Mouse (Mus musculus) heart, embryonic 14.5 days (tissue): ENCODE measurements at regions not wholly inside any gene's neighbourhood (a gene's known extent, or its start where the extent isn't known, plus 50 kb on each side); places are given as distances from the start of the nearest gene placed in this dataset.
A peak's percentile ranks its signal among the peaks of the same experiment; 100 is the strongest.

Source experiments
- ATAC-seq: fragments of 200-750 bp; cut with Nextera tagmentation; 2 replicates; pipeline ENCODE4 v1.8.0; 2017; ENCODE audit warnings: low read depth, moderate TSS enrichment; ENCODE audit not compliant: insufficient number of reproducible peaks, insufficient read depth, low FRiP score
- H3K27ac ChIP-seq, 2 experiments: fragments of 200-500 bp in 1 of 2; fragments of 300-500 bp in 1 of 2; sonication (generic) in 1 of 2; replicated peaks in 1 of 2; 2 replicates each; pipeline ENCODE4 v1.5.1; 2012 to 2014; ENCODE audit warnings: low read depth in 2 of 2, low read length in 2 of 2, control low read depth in 1 of 2, mild to moderate bottlenecking in 1 of 2, mixed read lengths in 1 of 2; ENCODE audit not compliant: control insufficient read depth in 1 of 2, insufficient read depth in 1 of 2
- H3K27me3 ChIP-seq: fragments of 300-500 bp; sonication (generic); 2 replicates; pipeline ENCODE4 v1.6.1; 2014; ENCODE audit warnings: mild to moderate bottlenecking, low read length, control low read depth; ENCODE audit not compliant: control insufficient read depth, insufficient read depth
- H3K36me3 ChIP-seq: fragments of 300-500 bp; sonication (generic); 2 replicates; pipeline ENCODE4 v1.6.1; 2014; ENCODE audit warnings: mild to moderate bottlenecking, control low read depth, low read length, mixed read lengths; ENCODE audit not compliant: control insufficient read depth, insufficient read depth
- H3K4me1 ChIP-seq, 2 experiments: fragments of 200-500 bp in 1 of 2; fragments of 300-500 bp in 1 of 2; sonication (generic) in 1 of 2; 2 replicates each; pipeline ENCODE4 v1.6.1; 2012 to 2014; ENCODE audit warnings: low read length in 2 of 2, control low read depth in 1 of 2, mixed read lengths in 1 of 2; ENCODE audit not compliant: control insufficient read depth in 2 of 2, insufficient read depth in 2 of 2
- H3K4me2 ChIP-seq: fragments of 300-500 bp; sonication (generic); 2 replicates; pipeline ENCODE4 v1.6.1; 2014; ENCODE audit warnings: mild to moderate bottlenecking, low read length
- H3K4me3 ChIP-seq, 2 experiments: fragments of 200-500 bp in 1 of 2; fragments of 300-500 bp in 1 of 2; sonication (generic) in 1 of 2; 2 replicates each; pipeline ENCODE4 v1.5.1; 2012 to 2014; ENCODE audit warnings: low read length in 2 of 2, mild to moderate bottlenecking in 2 of 2, control low read depth in 1 of 2, low read depth in 1 of 2, moderate library complexity in 1 of 2; ENCODE audit not compliant: control insufficient read depth in 1 of 2, insufficient read depth in 1 of 2
- H3K9ac ChIP-seq: fragments of 300-500 bp; sonication (generic); 2 replicates; pipeline ENCODE4 v1.6.1; 2014; ENCODE audit warnings: mild to moderate bottlenecking, low read length
- H3K9me3 ChIP-seq: fragments of 300-500 bp; sonication (generic); 2 replicates; pipeline ENCODE4 v1.6.1; 2016; ENCODE audit warnings: low read length, control low read depth; ENCODE audit not compliant: control insufficient read depth
- WGBS: fragments of 180-500 bp; shearing (Covaris S2); extraction: QIAGEN DNeasy Blood & Tissue Kit; methylation state at CpG from one replicate; pipeline ENCODE4 v1.1.7; 2014; 5-methylcytosine and 5-hydroxymethylcytosine counted together

DNA sequence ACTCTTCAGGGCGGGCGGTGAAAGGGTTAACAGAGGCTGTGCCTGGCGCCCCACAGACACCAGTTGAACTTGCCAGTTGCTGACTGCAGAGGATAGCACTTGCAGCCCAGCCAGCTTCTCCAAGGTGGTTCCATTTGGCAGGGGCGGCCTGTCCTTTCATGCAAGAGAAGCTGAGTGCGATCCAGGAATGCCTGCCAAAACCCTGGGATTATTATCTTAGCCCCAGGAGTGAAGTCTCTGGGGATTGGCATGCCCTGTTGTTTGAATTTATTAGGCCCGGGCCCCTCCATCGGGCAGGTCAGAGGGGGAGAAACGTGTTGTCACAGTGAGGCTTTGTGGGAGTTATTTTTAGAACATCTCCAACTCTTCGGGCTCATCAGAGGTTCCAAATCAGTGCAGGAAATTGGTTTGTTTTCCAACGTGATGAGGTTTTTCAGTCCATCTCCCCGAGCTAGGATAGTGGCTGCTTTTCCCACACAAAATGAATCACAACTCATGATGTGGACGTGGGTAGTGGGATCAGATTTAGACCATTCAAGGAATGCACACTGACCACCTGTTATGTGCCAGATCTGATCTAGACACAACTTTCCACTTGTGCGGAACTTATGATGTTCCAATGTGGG, 219.4 kb upstream of the Rpl38 start:
- 11% methylated on average over 13 of the region's 13 CpGs for WGBS
- peak; percentile 40; the same call in 1 of the 2 replicates for ATAC-seq
- Histone ChIP-seq H3K27me3 (no peaks in the 10 kb centered on the region), H3K4me1 (peaks cover 26 to 35% of the 10 kb centered on the region in 2 experiments), H3K4me3 (no peak overlapping the region), H3K27ac (peak overlapping the region; percentile 60 to 64), H3K36me3 (no peaks in the 10 kb centered on the region), H3K9me3 (no peaks in the 10 kb centered on the region), H3K9ac (no peak overlapping the region), H3K4me2 (peak overlapping the region; percentile 31)

GRCm38 (mm10) chr11:114447461-114447847, 220.9 kb upstream of the Rpl38 start:
- ATAC-seq, result no peak
- WGBS, result 83% methylated on average over 5 of the region's 5 CpGs
- 0 out of 4 replicates have a peak overlapping the region, but pooled peaks of 1 of the 2 experiments have one; percentile 17 for H3K27ac ChIP-seq
- no peaks in the 10 kb centered on the region for H3K9me3 ChIP-seq
- H3K4me3 ChIP-seq, result peak overlapping the region in 1 of 2 experiments; percentile 23; a peak in 1 of 4 replicates
- peaks cover 7% of the 10 kb centered on the region; the same call in 1 of the 2 replicates for H3K27me3 ChIP-seq
- H3K4me2 ChIP-seq, result peak overlapping the region; percentile 63
- H3K9ac ChIP-seq, result peak overlapping the region; percentile 52; the same call in 1 of the 2 replicates
- no peaks in the 10 kb centered on the region for H3K36me3 ChIP-seq
- peaks cover 26 to 35% of the 10 kb centered on the region in 2 experiments for H3K4me1 ChIP-seq

DNA sequence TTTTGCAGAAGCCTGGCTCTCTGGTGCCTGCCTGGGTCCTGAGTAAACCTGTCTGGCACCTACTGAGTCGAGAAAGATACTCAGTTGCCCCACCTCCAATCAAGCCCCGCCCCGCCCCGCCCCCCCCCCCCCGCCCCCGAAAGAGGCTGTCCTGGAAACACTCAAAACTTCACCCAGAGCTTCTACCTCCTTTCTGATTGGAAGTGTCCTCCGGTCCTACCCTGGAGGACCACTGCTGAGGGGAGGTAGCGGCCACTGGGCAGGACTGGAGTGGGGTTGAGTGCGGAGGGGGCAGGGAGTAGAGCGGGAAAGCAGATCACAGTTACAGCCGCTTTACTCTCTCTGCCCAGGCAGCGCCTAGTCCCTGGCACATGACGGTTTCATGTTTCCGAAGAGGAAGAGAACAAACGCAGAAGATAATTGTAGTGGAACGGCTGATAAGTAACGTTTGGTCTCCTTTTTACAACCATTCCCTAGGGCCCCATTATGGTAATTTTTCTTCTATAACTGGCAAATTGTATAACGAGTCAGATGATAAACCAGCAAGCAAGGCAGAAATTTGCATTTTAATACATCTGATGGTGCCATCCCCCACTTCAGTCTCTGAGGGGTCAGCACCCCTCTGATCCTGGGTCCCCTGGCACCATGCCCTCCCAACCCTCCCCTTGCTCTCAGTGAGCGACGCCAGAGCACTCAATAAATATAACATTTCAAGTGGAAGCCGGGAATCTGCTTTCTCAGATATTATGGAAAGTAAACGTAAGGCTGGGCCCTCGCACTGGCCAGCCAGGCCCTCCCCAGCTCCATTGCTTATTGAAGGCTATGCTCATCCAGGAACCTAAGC, 221.5 kb upstream of the Rpl38 start:
- H3K9ac ChIP-seq, result peak overlapping the region; percentile 52
- H3K4me1 ChIP-seq, result peaks cover 26 to 35% of the 10 kb centered on the region in 2 experiments
- H3K27me3 ChIP-seq, result peaks cover 7% of the 10 kb centered on the region; the same call in 1 of the 2 replicates
- H3K9me3 ChIP-seq, result no peaks in the 10 kb centered on the region
- peak overlapping the region; percentile 23 to 33 for H3K4me3 ChIP-seq
- peak overlapping the region; percentile 63 for H3K4me2 ChIP-seq
- ATAC-seq, result peak; percentile 44; the same call in 1 of the 2 replicates
- peak overlapping the region; percentile 14 to 31; a peak in 1 of 4 replicates for H3K27ac ChIP-seq
- no peaks in the 10 kb centered on the region for H3K36me3 ChIP-seq
- WGBS, result 3% methylated on average over 18 of the region's 23 CpGs

- Histone ChIP-seq H3K4me2 (peak overlapping the region; percentile 63), H3K36me3 (no peaks in the 10 kb centered on the region), H3K27me3 (peaks cover 7% of the 10 kb centered on the region; the same call in 1 of the 2 replicates), H3K4me1 (peaks cover 26 to 35% of the 10 kb centered on the region in 2 experiments), H3K9ac (no peak overlapping the region), H3K9me3 (no peaks in the 10 kb centered on the region), H3K27ac (peak overlapping the region in 1 of 2 experiments; percentile 31; a peak in 2 of 4 replicates), H3K4me3 (peak overlapping the region in 1 of 2 experiments; percentile 23; a peak in 1 of 4 replicates)
- ATAC-seq, result no peak
- 11% methylated on average over 8 of the region's 8 CpGs for WGBS
Measured at GRCm38 (mm10) chr11:114446075-114446616, 222.2 kb upstream of the Rpl38 start.

- H3K4me3 ChIP-seq, result no peak overlapping the region
- H3K4me1 ChIP-seq, result peaks cover 25 to 33% of the 10 kb centered on the region in 2 experiments
- H3K27ac ChIP-seq, result no peak overlapping the region
- no peak overlapping the region for H3K9ac ChIP-seq
- peaks cover 7% of the 10 kb centered on the region; the same call in 1 of the 2 replicates for H3K27me3 ChIP-seq
- ATAC-seq, result no peak
- 23% methylated on average over 8 of the region's 8 CpGs for WGBS
- H3K36me3 ChIP-seq, result no peaks in the 10 kb centered on the region
- H3K9me3 ChIP-seq, result no peaks in the 10 kb centered on the region
- no peak overlapping the region for H3K4me2 ChIP-seq
Measured at GRCm38 (mm10) chr11:114444211-114444610, 224.1 kb upstream of the Rpl38 start.

GRCm38 (mm10) chr11:114443444-114443843, 224.9 kb upstream of the Rpl38 start:
- no peak overlapping the region for H3K4me3 ChIP-seq
- no peak overlapping the region for H3K9ac ChIP-seq
- WGBS, result 59% methylated on average over 5 of the region's 5 CpGs
- H3K27ac ChIP-seq, result no peak overlapping the region
- no peak for ATAC-seq
- peaks cover 17 to 25% of the 10 kb centered on the region in 2 experiments for H3K4me1 ChIP-seq
- H3K4me2 ChIP-seq, result no peak overlapping the region
- no peaks in the 10 kb centered on the region for H3K36me3 ChIP-seq
- no peaks in the 10 kb centered on the region for H3K9me3 ChIP-seq
- peaks cover 7% of the 10 kb centered on the region; the same call in 1 of the 2 replicates for H3K27me3 ChIP-seq

DNA sequence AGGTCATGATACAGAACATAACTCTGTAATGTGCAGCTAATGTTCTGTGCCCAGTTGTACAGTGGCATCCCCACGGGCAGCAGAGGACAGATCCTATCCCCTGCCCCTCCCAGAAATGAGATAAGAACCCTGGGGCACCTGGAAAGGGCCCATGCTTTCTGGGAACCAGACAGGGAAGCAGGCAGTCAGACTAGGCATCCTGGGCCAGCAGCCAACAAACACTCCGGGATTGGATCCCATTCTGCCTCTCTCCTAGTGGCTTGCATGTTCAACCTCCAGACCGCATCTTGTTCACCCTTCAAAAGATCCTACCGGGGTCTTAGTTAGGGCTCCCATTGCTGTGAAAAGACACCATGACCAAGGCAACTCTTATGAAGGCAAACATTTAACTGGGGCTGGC, 229.0 kb upstream of the Rpl38 start:
- Histone ChIP-seq H3K27ac (no peak overlapping the region), H3K9ac (no peak overlapping the region), H3K4me1 (peaks cover 3% of the 10 kb centered on the region in 2 experiments; a peak in 3 of 4 replicates), H3K4me2 (no peak overlapping the region), H3K9me3 (no peaks in the 10 kb centered on the region), H3K36me3 (no peaks in the 10 kb centered on the region), H3K4me3 (no peak overlapping the region), H3K27me3 (peaks cover 7% of the 10 kb centered on the region; the same call in 1 of the 2 replicates)
- WGBS, result 56% methylated on average over 4 of the region's 4 CpGs
- ATAC-seq, result no peak
